Mouse (Mus musculus): Measurements from ENCODE around the gene 1700129C05Rik. TPM values are rescaled to one million over a fixed set of nuclear protein-coding genes. Genes with fewer than 3 reads are reported as not detected.

Gene 1700129C05Rik
- polyA plus RNA-seq, 1 experiment from 2014 or later = not detected

DNA sequence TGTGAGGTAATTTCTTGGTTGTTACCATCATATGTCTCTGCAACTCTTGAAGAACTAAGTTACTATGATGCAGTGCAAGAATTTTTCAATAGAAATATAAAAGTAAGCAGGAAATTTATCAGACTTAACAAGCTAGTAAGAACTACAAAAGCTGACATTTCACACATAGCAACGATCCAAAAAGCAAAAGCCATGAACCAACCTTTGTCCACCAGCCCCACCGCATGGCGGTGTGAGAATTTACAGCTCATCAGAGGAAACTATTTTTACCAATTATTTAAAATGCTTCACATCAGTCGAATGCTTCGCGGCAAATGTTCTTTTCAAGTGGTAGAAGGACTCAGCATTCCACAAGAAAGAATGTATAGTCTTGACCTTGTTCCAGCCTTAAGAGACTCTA is 58.3 kb downstream of the 1700129C05Rik start:
- Histone ChIP-seq H3K9ac (replicated peaks; ENCODE audit: low read length) (no peak overlapping the region), H3K27me3 (ENCODE audit: insufficient read depth, low read length) (no peaks in the 10 kb centered on the region), H3K4me3 (ENCODE audit: low read length) (no peak overlapping the region), H3K4me2 (replicated peaks; ENCODE audit: low read depth, low read length) (no peak overlapping the region), H3K4me1 (ENCODE audit: insufficient read depth, low read length) (no peaks in the 10 kb centered on the region), H3K9me3 (ENCODE audit: low read length) (no peaks in the 10 kb centered on the region), H3K27ac (ENCODE audit: low read length) (no peak overlapping the region), H3K36me3 (ENCODE audit: insufficient read depth, low read length) (no peaks in the 10 kb centered on the region)
- no peak for ATAC-seq (ENCODE audit: low FRiP score, low TSS enrichment)
- 35% methylated on average over 6 of the region's 6 CpGs for WGBS

Other genes with a start within 250 kb of the 1700129C05Rik start
- not detected in 2 replicates for gene Gm5142, start 35.9 kb upstream of the 1700129C05Rik start, polyA plus RNA-seq (2015; fragmentation: Nextera tagmentation; extraction: Ambion mirVana)
- 64.2 and 65.0 TPM in 2 replicates for gene Rcbtb1, start 58.3 kb upstream of the 1700129C05Rik start, polyA plus RNA-seq (2015; fragmentation: Nextera tagmentation; extraction: Ambion mirVana)
- gene Gm6904, start 117.3 kb upstream of the 1700129C05Rik start, polyA plus RNA-seq (2015; fragmentation: Nextera tagmentation; extraction: Ambion mirVana) = not detected in 2 replicates
- gene Phf11a, start 154.6 kb upstream of the 1700129C05Rik start, polyA plus RNA-seq (2015; fragmentation: Nextera tagmentation; extraction: Ambion mirVana) = 0.11 TPM in 1 of 2 replicates, not detected in the other
- 0.51 and 1.2 TPM in 2 replicates for gene Phf11b, start 198.5 kb upstream of the 1700129C05Rik start, polyA plus RNA-seq (2015; fragmentation: Nextera tagmentation; extraction: Ambion mirVana)
- 0.91 and 1.3 TPM in 2 replicates for gene Phf11d, start 222.6 kb upstream of the 1700129C05Rik start, polyA plus RNA-seq (2015; fragmentation: Nextera tagmentation; extraction: Ambion mirVana)

All from kidney, embryonic 16.5 days (tissue).